Mouse (Mus musculus) ovary, postnatal 36 days (tissue): ENCODE data around the gene Scg5.

Source experiments
- DNase-seq: peaks from one replicate; pipeline ENCODE4 v3.0.0; 2022; ENCODE audit warnings: low spot score, mixed read lengths

Scg5 gene

GRCm38 (mm10) chr2:113805765-113806164 is 23.2 kb downstream of the Scg5 start:
- no peak for DNase-seq

- DNase-seq, result no peak
Measured at GRCm38 (mm10) chr2:113803753-113804152, 25.2 kb downstream of the Scg5 start.

GRCm38 (mm10) chr2:113800846-113801245 is 28.1 kb downstream of the Scg5 start:
- no peak for DNase-seq

- DNase-seq, result no peak
Measured at GRCm38 (mm10) chr2:113798605-113799004, 30.3 kb downstream of the Scg5 start.

GRCm38 (mm10) chr2:113795186-113795585 is 33.7 kb downstream of the Scg5 start:
- DNase-seq, result no peak

GRCm38 (mm10) chr2:113793521-113793920 is 35.4 kb downstream of the Scg5 start:
- no peak for DNase-seq

- no peak for DNase-seq
Measured at GRCm38 (mm10) chr2:113788821-113789387, 40.0 kb downstream of the Scg5 start.

GRCm38 (mm10) chr2:113787882-113788281 is 41.0 kb downstream of the Scg5 start:
- DNase-seq, result no peak

- DNase-seq, result no peak
Measured at GRCm38 (mm10) chr2:113784851-113785250, 44.1 kb downstream of the Scg5 start.

- DNase-seq, result no peak
Measured at GRCm38 (mm10) chr2:113781521-113781920, 47.4 kb downstream of the Scg5 start.

- DNase-seq, result no peak
Measured at GRCm38 (mm10) chr2:113781107-113781506, 47.8 kb downstream of the Scg5 start.

- DNase-seq, result no peak
Measured at GRCm38 (mm10) chr2:113779336-113779735, 49.6 kb downstream of the Scg5 start.

GRCm38 (mm10) chr2:113778036-113778435 is 50.9 kb downstream of the Scg5 start:
- DNase-seq, result no peak

GRCm38 (mm10) chr2:113776297-113776696 is 52.6 kb downstream of the Scg5 start:
- DNase-seq, result no peak

- no peak for DNase-seq
Measured at GRCm38 (mm10) chr2:113774150-113774805, 54.6 kb downstream of the Scg5 start.

- DNase-seq, result no peak
Measured at GRCm38 (mm10) chr2:113768541-113769303, 60.2 kb downstream of the Scg5 start.

- no peak for DNase-seq
Measured at GRCm38 (mm10) chr2:113765885-113766284, 63.0 kb downstream of the Scg5 start.

GRCm38 (mm10) chr2:113764968-113765367 is 64.0 kb downstream of the Scg5 start:
- DNase-seq, result no peak

GRCm38 (mm10) chr2:113758311-113759161 is 70.4 kb downstream of the Scg5 start, which contains the start of gene Grem1:
Grem1 (minus strand) TSS chr2:113758646.
- peak; percentile 56 for DNase-seq

- DNase-seq, result peak; percentile 34
Measured at GRCm38 (mm10) chr2:113757525-113758310, 71.2 kb downstream of the Scg5 start.

GRCm38 (mm10) chr2:113756924-113757524 is 71.9 kb downstream of the Scg5 start:
- DNase-seq, result no peak
